Mouse (Mus musculus): ENCODE results near the gene Pccb.

DNA sequence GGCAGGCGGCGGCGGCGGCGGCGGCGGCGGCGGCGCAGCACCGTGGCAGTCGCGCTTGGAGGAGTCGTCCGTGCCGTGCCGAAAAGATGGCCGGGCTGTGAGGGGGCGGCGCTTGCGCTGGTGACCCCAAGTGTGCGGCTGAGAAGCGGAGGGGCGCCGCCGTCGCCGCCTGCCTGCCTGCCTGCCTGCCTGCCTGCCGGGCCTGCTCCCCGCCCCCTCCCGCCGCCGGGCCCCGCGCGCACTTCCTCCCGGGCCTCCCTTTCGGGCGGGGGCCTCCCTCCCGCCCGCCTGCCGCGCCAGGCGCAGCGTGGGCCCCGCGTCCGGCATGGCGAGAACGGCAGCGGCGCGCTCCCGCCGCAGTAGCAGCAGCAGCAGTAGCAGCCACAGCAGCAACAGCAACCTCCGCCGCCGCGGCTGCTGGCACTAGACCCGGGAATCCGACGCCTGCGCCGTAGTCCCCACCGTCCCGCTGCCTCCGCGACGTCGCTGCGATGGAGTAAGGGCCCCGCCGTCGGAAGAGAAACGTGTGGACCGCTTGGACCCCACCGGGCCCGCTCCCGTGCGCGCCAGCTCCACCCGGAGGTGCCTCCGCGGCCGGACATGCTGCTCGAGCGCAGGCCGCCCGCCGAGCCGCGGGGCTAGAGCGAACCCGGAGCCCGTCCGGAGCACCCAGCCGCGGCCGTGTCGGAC is 39.8 kb upstream of the Pccb start:
- no peak for TF ChIP-seq CTCF (IDR thresholded peaks at IDR 0.05; ENCODE audit: insufficient read depth, low read depth, low read length)
- 0 out of 2 replicates have a peak, but pooled peaks have one; percentile 5 for TF ChIP-seq POLR2A (IDR thresholded peaks at IDR 0.05; ENCODE audit: insufficient read depth, low read depth, low read length)

Measured in olfactory bulb, adult 2 months (tissue).